Mouse (Mus musculus): ENCODE results near the gene Ablim1. TPM values are rescaled to one million over a fixed set of nuclear protein-coding genes. Genes with fewer than 3 reads are reported as not detected.

Gene Ablim1
- polyA plus RNA-seq, 1 experiment: 0.01 TPM

DNA sequence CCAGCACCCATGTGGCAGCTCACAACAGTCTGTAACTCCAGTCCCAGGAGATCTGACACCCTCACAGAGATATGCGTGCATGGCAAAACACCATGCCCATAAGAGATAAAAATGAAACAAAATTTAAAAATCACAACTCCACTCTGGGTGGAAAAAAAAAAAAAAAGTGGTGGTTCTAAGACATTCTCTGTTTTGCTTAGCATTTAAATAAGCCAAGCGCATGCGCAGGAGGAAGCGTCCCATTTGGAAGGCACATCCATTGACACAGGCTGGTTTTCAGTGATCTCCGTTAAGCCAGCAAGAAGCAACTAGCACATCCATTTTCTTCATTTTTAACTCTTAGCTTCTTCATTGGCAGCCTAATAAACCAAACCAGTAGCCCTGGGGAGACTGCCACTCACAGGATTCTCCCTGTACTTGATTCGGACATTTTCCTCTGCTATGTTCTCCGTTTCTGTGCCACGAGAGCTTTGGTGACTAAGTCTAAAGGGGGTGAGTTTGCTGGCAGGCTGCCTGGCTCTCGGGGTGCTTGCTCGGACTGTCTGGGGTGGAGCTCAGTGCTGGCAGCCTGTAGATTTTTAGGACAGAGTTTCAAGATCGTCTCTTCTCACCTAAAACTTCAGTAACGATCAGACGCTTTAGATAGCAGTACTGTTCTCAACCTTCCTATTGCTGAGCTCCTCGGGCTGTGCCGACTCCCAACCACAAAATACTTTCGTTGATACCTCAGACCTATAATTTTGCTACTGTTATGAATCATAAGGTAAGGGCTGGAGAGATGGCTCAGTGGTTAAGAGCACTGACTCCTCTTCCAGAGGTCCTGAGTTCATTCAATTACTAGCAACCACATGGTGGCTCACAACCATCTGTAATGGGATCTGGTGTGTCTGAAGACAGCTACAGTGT, 259.3 kb downstream of the Ablim1 start:
- Histone ChIP-seq H3K36me3 (ENCODE audit: control insufficient read depth) (peaks cover 3% of the 10 kb centered on the region; the same call in 1 of the 2 replicates), H3K9me3 (ENCODE audit: control insufficient read depth, low read length) (peaks cover 13% of the 10 kb centered on the region), H3K4me3 (replicated peaks) (no peak overlapping the region), H3K27me3 (ENCODE audit: control insufficient read depth) (no peaks in the 10 kb centered on the region), H3K4me1 (ENCODE audit: control insufficient read depth) (no peaks in the 10 kb centered on the region)
- no peak for TF ChIP-seq TAL1 (IDR thresholded peaks at IDR 0.05; ENCODE audit: low read length)
- TF ChIP-seq GATA1 (IDR thresholded peaks at IDR 0.05; ENCODE audit: low read length): no peak

DNA sequence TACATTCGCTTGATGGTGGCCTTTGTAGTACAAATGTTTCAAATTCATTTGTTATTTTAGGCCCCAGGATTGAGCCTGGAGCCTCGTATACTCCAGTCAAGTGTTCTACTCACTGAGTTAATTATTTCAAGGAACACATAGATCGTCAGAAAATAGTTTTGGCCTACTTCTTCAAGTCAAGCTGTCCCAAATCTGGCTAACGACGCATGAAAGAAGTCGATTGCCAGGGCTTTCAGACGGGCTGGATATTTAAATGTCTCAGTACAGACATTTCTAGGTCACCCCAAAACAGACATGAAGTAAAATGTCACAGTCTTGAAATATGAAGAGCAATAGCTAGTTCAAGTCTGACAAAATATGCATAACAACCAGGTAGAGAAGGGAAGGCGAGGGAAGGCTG, 261.8 kb downstream of the Ablim1 start:
- Histone ChIP-seq H3K9me3 (ENCODE audit: control insufficient read depth, low read length) (peaks cover 8% of the 10 kb centered on the region), H3K27me3 (ENCODE audit: control insufficient read depth) (no peaks in the 10 kb centered on the region), H3K4me3 (replicated peaks) (no peak overlapping the region), H3K36me3 (ENCODE audit: control insufficient read depth) (peaks cover 3% of the 10 kb centered on the region; the same call in 1 of the 2 replicates), H3K4me1 (ENCODE audit: control insufficient read depth) (no peaks in the 10 kb centered on the region)
- TF ChIP-seq GATA1 (IDR thresholded peaks at IDR 0.05; ENCODE audit: low read length) (no peak), TAL1 (IDR thresholded peaks at IDR 0.05; ENCODE audit: low read length) (no peak)

DNA sequence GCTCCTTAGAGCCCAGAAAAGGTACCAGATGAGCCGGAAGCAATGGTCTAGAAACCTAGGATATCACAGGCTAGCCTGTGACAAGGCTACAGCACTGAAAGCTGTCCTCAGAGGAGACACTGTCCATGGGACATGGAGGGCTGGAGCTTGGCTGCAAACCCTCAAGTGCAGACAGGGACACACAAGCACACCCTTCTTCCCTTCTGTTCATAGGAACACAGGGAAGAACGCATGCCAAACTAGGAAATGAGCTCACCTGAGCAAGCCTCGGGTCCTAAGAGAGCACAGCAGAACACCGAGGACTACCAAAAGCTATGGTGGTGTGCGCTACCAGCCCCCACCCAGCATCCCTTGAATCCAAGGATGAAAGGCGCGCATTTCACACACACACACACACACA, 262.7 kb downstream of the Ablim1 start:
- H3K4me3 ChIP-seq (replicated peaks): no peak overlapping the region
- no peaks in the 10 kb centered on the region for H3K4me1 ChIP-seq (ENCODE audit: control insufficient read depth)
- H3K9me3 ChIP-seq (ENCODE audit: control insufficient read depth, low read length): peaks cover 3% of the 10 kb centered on the region; the same call in 1 of the 2 replicates
- no peaks in the 10 kb centered on the region for H3K27me3 ChIP-seq (ENCODE audit: control insufficient read depth)
- TF ChIP-seq GATA1 (IDR thresholded peaks at IDR 0.05; ENCODE audit: low read length): no peak
- no peak for TF ChIP-seq TAL1 (IDR thresholded peaks at IDR 0.05; ENCODE audit: low read length)
- H3K36me3 ChIP-seq (ENCODE audit: control insufficient read depth): no peaks in the 10 kb centered on the region

DNA sequence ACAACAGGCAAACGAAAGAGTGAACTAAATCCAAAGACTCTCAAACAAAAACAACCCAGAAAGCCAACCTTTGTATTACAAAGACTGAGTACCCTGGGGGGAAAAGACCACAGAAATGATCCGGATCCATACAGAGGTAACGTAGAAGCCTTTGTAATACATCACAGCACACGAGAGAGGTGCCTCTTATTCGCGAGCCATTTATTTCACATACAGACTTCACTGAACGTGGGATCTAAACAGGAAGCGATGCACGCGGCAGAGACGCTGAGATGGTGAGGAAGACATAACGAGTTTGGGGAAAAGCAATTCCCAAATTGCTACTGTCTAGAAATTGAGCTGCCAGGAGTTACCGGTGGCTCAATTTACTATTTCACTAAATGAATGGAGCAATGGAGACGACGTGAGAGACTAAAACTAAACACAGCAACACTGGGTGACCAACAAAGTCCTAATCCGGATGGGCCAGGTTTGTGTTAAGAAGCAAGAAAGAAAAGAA, 265.1 kb downstream of the Ablim1 start:
- no peak for TF ChIP-seq TAL1 (IDR thresholded peaks at IDR 0.05; ENCODE audit: low read length)
- no peak for TF ChIP-seq GATA1 (IDR thresholded peaks at IDR 0.05; ENCODE audit: low read length)
- Histone ChIP-seq H3K27me3 (ENCODE audit: control insufficient read depth) (no peaks in the 10 kb centered on the region), H3K4me3 (replicated peaks) (no peak overlapping the region), H3K9me3 (ENCODE audit: control insufficient read depth, low read length) (no peaks in the 10 kb centered on the region), H3K4me1 (ENCODE audit: control insufficient read depth) (no peaks in the 10 kb centered on the region), H3K36me3 (ENCODE audit: control insufficient read depth) (no peaks in the 10 kb centered on the region; the same call in 1 of the 2 replicates)

DNA sequence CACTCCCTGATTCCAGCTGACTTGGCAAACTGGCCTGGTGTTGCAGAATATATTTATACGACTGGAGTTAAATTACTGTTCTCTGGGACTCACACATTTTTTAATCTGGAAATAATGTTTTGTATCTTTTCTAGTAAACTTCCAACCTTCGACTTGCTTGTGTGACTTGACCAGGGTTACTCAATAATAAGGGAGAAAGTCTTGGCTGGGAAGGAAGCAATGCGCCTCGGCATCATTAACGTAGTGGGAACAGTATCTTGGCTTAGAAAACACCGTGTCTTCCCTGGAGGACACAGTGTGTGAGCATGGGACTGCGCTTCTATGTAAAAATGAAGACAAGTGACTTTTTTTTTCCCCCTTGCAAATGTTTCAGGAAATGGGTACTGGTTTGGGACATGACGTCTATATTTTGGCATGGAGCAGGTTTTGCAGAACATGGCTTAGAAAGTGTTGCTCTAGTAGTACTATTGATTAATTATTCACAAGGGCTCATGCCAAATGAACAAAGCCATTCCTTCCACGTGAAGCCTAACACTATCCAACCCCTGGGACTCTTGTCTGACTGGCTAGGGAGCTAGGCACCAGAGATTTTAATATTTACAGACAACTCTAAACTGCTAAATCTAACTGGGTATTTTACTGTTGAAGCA, 266.9 kb downstream of the Ablim1 start:
- no peaks in the 10 kb centered on the region for H3K9me3 ChIP-seq (ENCODE audit: control insufficient read depth, low read length)
- TF ChIP-seq GATA1 (IDR thresholded peaks at IDR 0.05; ENCODE audit: low read length) (no peak), TAL1 (IDR thresholded peaks at IDR 0.05; ENCODE audit: low read length) (no peak)
- no peaks in the 10 kb centered on the region; the same call in 1 of the 2 replicates for H3K36me3 ChIP-seq (ENCODE audit: control insufficient read depth)

DNA sequence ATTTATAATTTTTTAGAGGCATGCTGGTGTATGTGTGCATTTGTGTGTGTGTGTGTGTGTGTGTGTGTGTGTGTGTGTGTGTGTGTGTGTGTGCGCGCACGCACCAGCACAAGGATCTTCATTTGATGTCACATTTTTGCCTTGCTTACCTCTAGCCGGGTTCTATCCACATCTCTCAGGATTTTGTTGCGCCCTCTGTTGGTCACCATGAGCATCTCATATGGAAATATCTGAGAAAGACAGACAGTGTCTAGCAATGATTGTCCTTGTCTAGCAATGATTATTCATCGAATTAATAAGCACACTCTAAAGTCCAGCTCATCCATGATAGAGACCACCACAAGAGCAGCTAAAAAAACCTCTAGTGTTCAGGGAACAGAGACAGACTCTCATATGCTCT, 275.5 kb downstream of the Ablim1 start:
- TF ChIP-seq TAL1 (IDR thresholded peaks at IDR 0.05; ENCODE audit: low read length) (no peak), GATA1 (IDR thresholded peaks at IDR 0.05; ENCODE audit: low read length) (no peak)
- H3K4me1 ChIP-seq (ENCODE audit: control insufficient read depth): no peaks in the 10 kb centered on the region
- H3K27me3 ChIP-seq (ENCODE audit: control insufficient read depth): no peaks in the 10 kb centered on the region
- no peaks in the 10 kb centered on the region; the same call in 1 of the 2 replicates for H3K36me3 ChIP-seq (ENCODE audit: control insufficient read depth)
- no peaks in the 10 kb centered on the region for H3K9me3 ChIP-seq (ENCODE audit: control insufficient read depth, low read length)
- no peak overlapping the region for H3K4me3 ChIP-seq (replicated peaks)

More for the DNA sequence above, 266.9 kb downstream of the Ablim1 start:
- Histone ChIP-seq H3K27me3 (ENCODE audit: control insufficient read depth) (no peaks in the 10 kb centered on the region), H3K4me3 (replicated peaks) (no peak overlapping the region), H3K4me1 (ENCODE audit: control insufficient read depth) (no peaks in the 10 kb centered on the region)

DNA sequence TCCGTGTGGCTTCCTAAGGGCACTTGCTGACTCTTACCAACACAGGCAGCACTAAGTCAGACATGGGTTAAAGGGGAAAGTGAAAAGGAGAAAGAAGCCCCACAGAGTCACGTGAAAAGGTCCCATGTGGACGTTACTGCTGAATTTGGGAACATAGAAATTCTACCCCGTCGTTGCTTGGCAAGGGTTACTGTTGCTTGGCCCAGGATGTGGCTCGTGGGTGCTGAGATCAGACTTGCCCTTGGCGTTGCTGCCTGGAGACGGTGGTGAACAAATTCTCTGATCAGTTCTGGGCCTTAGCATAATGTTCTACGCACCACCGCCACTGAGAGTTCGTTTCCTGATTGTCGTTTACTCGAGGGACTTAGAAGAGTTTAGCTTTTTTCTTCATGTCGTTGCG, 277.9 kb downstream of the Ablim1 start:
- Histone ChIP-seq H3K9me3 (ENCODE audit: control insufficient read depth, low read length) (no peaks in the 10 kb centered on the region), H3K36me3 (ENCODE audit: control insufficient read depth) (no peaks in the 10 kb centered on the region; the same call in 1 of the 2 replicates), H3K4me1 (ENCODE audit: control insufficient read depth) (no peaks in the 10 kb centered on the region), H3K4me3 (replicated peaks) (no peak overlapping the region), H3K27me3 (ENCODE audit: control insufficient read depth) (no peaks in the 10 kb centered on the region)
- TF ChIP-seq GATA1 (IDR thresholded peaks at IDR 0.05; ENCODE audit: low read length) (no peak), TAL1 (IDR thresholded peaks at IDR 0.05; ENCODE audit: low read length) (no peak)

DNA sequence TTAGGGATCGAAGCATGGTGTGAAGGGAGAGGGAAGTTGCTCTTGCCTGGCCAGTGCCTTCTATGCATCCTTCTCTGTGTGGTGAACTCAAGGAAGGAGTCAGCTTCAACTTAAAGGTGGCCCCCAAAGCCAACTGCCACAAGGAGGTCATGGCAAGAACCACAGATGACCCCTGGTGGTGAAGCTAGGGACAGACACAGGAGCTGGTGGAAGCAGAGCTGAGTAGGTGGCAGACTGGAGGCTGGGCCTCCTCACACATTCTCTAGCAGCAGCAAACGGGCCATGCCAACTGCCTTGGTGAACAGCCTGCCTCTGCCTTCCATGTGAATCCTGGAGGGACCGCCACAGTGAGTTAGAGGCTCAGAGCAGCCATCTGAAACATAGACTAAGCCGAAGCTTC, 283.1 kb downstream of the Ablim1 start:
- Histone ChIP-seq H3K27me3 (ENCODE audit: control insufficient read depth) (no peaks in the 10 kb centered on the region), H3K4me1 (ENCODE audit: control insufficient read depth) (peaks cover 2% of the 10 kb centered on the region; the same call in 1 of the 2 replicates), H3K9me3 (ENCODE audit: control insufficient read depth, low read length) (peaks cover 5% of the 10 kb centered on the region), H3K36me3 (ENCODE audit: control insufficient read depth) (no peaks in the 10 kb centered on the region; the same call in 1 of the 2 replicates), H3K4me3 (replicated peaks) (no peak overlapping the region)
- TF ChIP-seq GATA1 (IDR thresholded peaks at IDR 0.05; ENCODE audit: low read length) (no peak), TAL1 (IDR thresholded peaks at IDR 0.05; ENCODE audit: low read length) (no peak)

DNA sequence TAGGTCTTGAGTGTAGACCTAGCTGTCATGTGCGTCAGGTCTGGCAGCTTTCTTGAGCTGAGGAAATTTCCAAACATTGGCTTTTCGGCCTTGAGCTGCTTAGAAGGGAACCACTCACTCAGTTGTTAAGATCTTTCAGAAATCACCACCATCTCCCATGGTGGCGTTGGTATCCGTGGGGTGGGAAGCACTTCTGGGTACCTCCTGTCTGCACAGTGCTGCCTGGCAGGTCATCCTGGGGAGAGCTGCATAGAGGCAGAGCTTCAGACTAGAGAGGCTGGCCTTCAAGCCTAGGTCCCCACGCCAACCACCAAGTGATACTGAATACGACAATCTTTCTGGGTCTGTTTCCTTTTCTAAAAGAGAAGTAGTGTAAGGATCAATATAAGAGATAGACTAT, 285.3 kb downstream of the Ablim1 start:
- H3K36me3 ChIP-seq (ENCODE audit: control insufficient read depth): no peaks in the 10 kb centered on the region
- TF ChIP-seq GATA1 (IDR thresholded peaks at IDR 0.05; ENCODE audit: low read length): no peak
- no peak for TF ChIP-seq TAL1 (IDR thresholded peaks at IDR 0.05; ENCODE audit: low read length)
- H3K4me3 ChIP-seq (replicated peaks): no peak overlapping the region
- H3K27me3 ChIP-seq (ENCODE audit: control insufficient read depth): no peaks in the 10 kb centered on the region
- H3K9me3 ChIP-seq (ENCODE audit: control insufficient read depth, low read length): peaks cover 10% of the 10 kb centered on the region
- peaks cover 2% of the 10 kb centered on the region; the same call in 1 of the 2 replicates for H3K4me1 ChIP-seq (ENCODE audit: control insufficient read depth)
